Mouse (Mus musculus) MEL (cell line): ENCODE measurements around the gene Lin37. TPM values are rescaled to one million over a fixed set of nuclear protein-coding genes. Genes with fewer than 3 reads are reported as not detected.

Source experiments
- DNase-seq: peaks from one replicate; pipeline ENCODE4 v3.0.0; 2011; ENCODE audit warnings: low read depth, low spot score
- H3K27ac ChIP-seq: 2 replicates; pipeline ENCODE4 v1.5.1; 2012; ENCODE audit warnings: low read depth, mild to moderate bottlenecking, control low read depth, low read length, moderate library complexity; ENCODE audit not compliant: control insufficient read depth
- H3K27me3 ChIP-seq, 2 experiments: fragments of 150-350 bp in 1 of 2; sonication (generic) in 1 of 2; 2 replicates each; pipeline ENCODE4 v1.6.1; 2012; ENCODE audit warnings: low read length in 2 of 2, mild to moderate bottlenecking in 2 of 2, improper control_type of control experiment in 1 of 2, moderate library complexity in 1 of 2; ENCODE audit not compliant: insufficient read depth in 2 of 2, control insufficient read depth in 1 of 2
- H3K36me3 ChIP-seq, 2 experiments: 2 replicates each; pipeline ENCODE4 v1.6.1; 2012 to 2014; ENCODE audit warnings: low read length in 2 of 2, improper control_type of control experiment in 1 of 2, inconsistent platforms in 1 of 2, mild to moderate bottlenecking in 1 of 2; ENCODE audit not compliant: insufficient read depth in 2 of 2, control insufficient read depth in 1 of 2
- H3K4me1 ChIP-seq, 2 experiments: fragments of 150-350 bp in 1 of 2; sonication (generic) in 1 of 2; 2 replicates each; pipeline ENCODE4 v1.6.1; 2012; ENCODE audit warnings: low read length in 2 of 2, improper control_type of control experiment in 1 of 2, mild to moderate bottlenecking in 1 of 2; ENCODE audit not compliant: insufficient read depth in 2 of 2, control insufficient read depth in 1 of 2
- H3K4me3 ChIP-seq, 2 experiments: fragments of 150-350 bp in 1 of 2; sonication (generic) in 1 of 2; 2 replicates each; pipeline ENCODE4 v1.5.1; 2012; ENCODE audit warnings: low read depth in 2 of 2, low read length in 2 of 2, mild to moderate bottlenecking in 2 of 2, moderate library complexity in 2 of 2, control low read depth in 1 of 2, improper control_type of control experiment in 1 of 2; ENCODE audit not compliant: control insufficient read depth in 1 of 2, insufficient read depth in 1 of 2
- H3K79me2 ChIP-seq: 2 replicates; pipeline ENCODE4 v1.6.1; 2012; ENCODE audit warnings: mild to moderate bottlenecking, low read length, moderate library complexity; ENCODE audit not compliant: control insufficient read depth, poor library complexity, insufficient read depth
- H3K9ac ChIP-seq: 2 replicates; pipeline ENCODE4 v1.6.1; 2012; ENCODE audit warnings: low read depth, mild to moderate bottlenecking, control low read depth, low read length, moderate library complexity; ENCODE audit not compliant: control insufficient read depth, poor library complexity, severe bottlenecking
- H3K9me3 ChIP-seq: fragments of 150-350 bp; sonication (generic); replicated peaks from 2 replicates; pipeline ENCODE4 v1.6.1; 2012; ENCODE audit warnings: mild to moderate bottlenecking, low read length, improper control_type of control experiment, moderate library complexity; ENCODE audit not compliant: insufficient read depth
- BHLHE40 ChIP-seq: IDR thresholded peaks from 2 replicates; pipeline ENCODE4 v1.6.1; 2012; ENCODE audit warnings: low read depth, mild to moderate bottlenecking, inconsistent platforms, low read length, improper control_type of control experiment, borderline replicate concordance
- CHD1 ChIP-seq: IDR thresholded peaks from 2 replicates; pipeline ENCODE4 v1.6.1; 2012; ENCODE audit warnings: low read depth, mild to moderate bottlenecking, inconsistent platforms, low read length, improper control_type of control experiment
- CHD2 ChIP-seq: IDR thresholded peaks from 2 replicates; pipeline ENCODE4 v1.6.1; 2011; ENCODE audit warnings: low read length, improper control_type of control experiment
- CTCF ChIP-seq, 3 experiments: IDR thresholded peaks in 2 of 3; conservative IDR thresholded peaks in 1 of 3; 2 replicates each; pipeline ENCODE4 v1.5.1; 2011 to 2012; ENCODE audit warnings: low read length in 3 of 3, low read depth in 2 of 3, mild to moderate bottlenecking in 2 of 3, improper control_type of control experiment in 1 of 3, inconsistent platforms in 1 of 3, mixed read lengths in 1 of 3, moderate library complexity in 1 of 3; ENCODE audit not compliant: control insufficient read depth in 1 of 3, insufficient read depth in 1 of 3, poor library complexity in 1 of 3, severe bottlenecking in 1 of 3
- ELF1 ChIP-seq: IDR thresholded peaks from 2 replicates; pipeline ENCODE4 v1.6.1; 2014; ENCODE audit warnings: low read depth, mild to moderate bottlenecking, inconsistent platforms, low read length, improper control_type of control experiment, moderate library complexity
- EP300 ChIP-seq, 2 experiments: IDR thresholded peaks; 2 replicates each; pipeline ENCODE4 v1.6.1; 2011; ENCODE audit warnings: improper control_type of control experiment in 2 of 2, low read length in 2 of 2, low read depth in 1 of 2, mild to moderate bottlenecking in 1 of 2
- ETS1 ChIP-seq: IDR thresholded peaks from 2 replicates; pipeline ENCODE4 v1.6.1; 2012; ENCODE audit warnings: low read depth, mild to moderate bottlenecking, inconsistent platforms, low read length, improper control_type of control experiment, moderate library complexity
- HCFC1 ChIP-seq: IDR thresholded peaks from 2 replicates; pipeline ENCODE4 v1.6.1; 2012; ENCODE audit warnings: low read depth, mild to moderate bottlenecking, inconsistent platforms, low read length, improper control_type of control experiment, moderate library complexity
- KAT2A ChIP-seq: conservative IDR thresholded peaks from 2 replicates; pipeline ENCODE4 v1.6.1; 2012; ENCODE audit warnings: low read depth, low read length, improper control_type of control experiment, inconsistent platforms
- MAFK ChIP-seq: IDR thresholded peaks from 2 replicates; pipeline ENCODE4 v1.6.1; 2011; ENCODE audit warnings: low read depth, mild to moderate bottlenecking, low read length, improper control_type of control experiment, borderline replicate concordance
- MAX ChIP-seq: IDR thresholded peaks from 2 replicates; pipeline ENCODE4 v1.6.1; 2011; ENCODE audit warnings: low read length, improper control_type of control experiment
- MAZ ChIP-seq: IDR thresholded peaks from 2 replicates; pipeline ENCODE4 v1.6.1; 2012; ENCODE audit warnings: low read depth, mild to moderate bottlenecking, inconsistent platforms, low read length, improper control_type of control experiment
- MEF2A ChIP-seq: IDR thresholded peaks from 2 replicates; pipeline ENCODE4 v1.6.1; 2014; ENCODE audit warnings: low read depth, mild to moderate bottlenecking, inconsistent platforms, low read length, improper control_type of control experiment; ENCODE audit not compliant: poor library complexity, insufficient replicate concordance, severe bottlenecking; ENCODE audit errors: extremely low read depth
- MXI1 ChIP-seq: IDR thresholded peaks from 2 replicates; pipeline ENCODE4 v1.6.1; 2011; ENCODE audit warnings: mild to moderate bottlenecking, low read depth, low read length, improper control_type of control experiment
- MYC ChIP-seq: IDR thresholded peaks from 2 replicates; pipeline ENCODE4 v1.6.1; 2011; ENCODE audit warnings: low read depth, mild to moderate bottlenecking, low read length, improper control_type of control experiment, moderate library complexity
- NELFE ChIP-seq: IDR thresholded peaks from 2 replicates; pipeline ENCODE4 v1.6.1; 2011; ENCODE audit warnings: low read depth, low read length, improper control_type of control experiment
- POLR2A ChIP-seq, 2 experiments: IDR thresholded peaks; 2 replicates each; pipeline ENCODE4 v1.6.1; 2011 to 2012; ENCODE audit warnings: low read length in 2 of 2, mild to moderate bottlenecking in 2 of 2, control low read depth in 1 of 2, improper control_type of control experiment in 1 of 2, low read depth in 1 of 2, moderate library complexity in 1 of 2; ENCODE audit not compliant: control insufficient read depth in 1 of 2, insufficient read depth in 1 of 2, poor library complexity in 1 of 2
- POLR2AphosphoS2 ChIP-seq: IDR thresholded peaks from 2 replicates; pipeline ENCODE4 v1.6.1; 2011; ENCODE audit warnings: low read length, improper control_type of control experiment
- POLR2AphosphoS5 ChIP-seq: IDR thresholded peaks from 2 replicates; pipeline ENCODE4 v1.6.1; 2012; ENCODE audit warnings: low read depth, borderline replicate concordance, mild to moderate bottlenecking, inconsistent platforms, low read length, moderate library complexity, mixed read lengths
- SMC3 ChIP-seq: IDR thresholded peaks from 2 replicates; pipeline ENCODE4 v1.6.1; 2011; ENCODE audit warnings: low read depth, low read length, improper control_type of control experiment
- TBP ChIP-seq: IDR thresholded peaks from 2 replicates; pipeline ENCODE4 v1.8.0; 2011; ENCODE audit warnings: low read depth, low read length, improper control_type of control experiment
- TCF12 ChIP-seq: IDR thresholded peaks from 2 replicates; pipeline ENCODE4 v1.6.1; 2014; ENCODE audit warnings: low read depth, mild to moderate bottlenecking, inconsistent platforms, low read length, improper control_type of control experiment, moderate library complexity
- UBTF ChIP-seq: IDR thresholded peaks from 2 replicates; pipeline ENCODE4 v1.6.1; 2012; ENCODE audit warnings: low read depth, mild to moderate bottlenecking, inconsistent platforms, low read length, improper control_type of control experiment, moderate library complexity, borderline replicate concordance; ENCODE audit not compliant: insufficient read depth
- USF1 ChIP-seq: IDR thresholded peaks from 2 replicates; pipeline ENCODE4 v1.6.1; 2014; ENCODE audit warnings: low read depth, mild to moderate bottlenecking, inconsistent platforms, low read length, improper control_type of control experiment, moderate library complexity
- USF2 ChIP-seq, 2 experiments: IDR thresholded peaks; 2 replicates each; pipeline ENCODE4 v1.6.1; 2011 to 2012; ENCODE audit warnings: improper control_type of control experiment in 2 of 2, low read length in 2 of 2, borderline replicate concordance in 1 of 2, inconsistent platforms in 1 of 2, low read depth in 1 of 2, mild to moderate bottlenecking in 1 of 2; ENCODE audit not compliant: insufficient read depth in 1 of 2
- ZNF384 ChIP-seq: IDR thresholded peaks from 2 replicates; pipeline ENCODE4 v1.6.1; 2012; ENCODE audit warnings: low read depth, mild to moderate bottlenecking, inconsistent platforms, low read length, improper control_type of control experiment
- polyA plus RNA-seq, 2 experiments: library from polyadenylated mRNA; stranded (reverse) in 1 of 2; unstranded in 1 of 2; fragments of >175 nt in 1 of 2; fragments of >200 nt in 1 of 2; gene quantifications; 2 replicates each; pipeline versions ENCODE4 v1.2.1 to v1.2.4; 2012; ENCODE audit warnings: low replicate concordance in 2 of 2, low read depth in 1 of 2; ENCODE audit not compliant: insufficient read length in 2 of 2, insufficient read depth in 1 of 2, missing spikeins in 1 of 2
- total RNA-seq: library from RNA; depleted of rRNA; stranded (reverse); fragments of 300-350 nt; gene quantifications from 2 replicates; pipeline ENCODE4 v1.2.3, GENCODE M21; 2012

Lin37 gene
- total and polyA plus RNA-seq, 3 experiments: 10.9 to 49.8 TPM; not detected in 1

GRCm38 (mm10) chr7:30552102-30553020, 7.3 kb downstream of the Lin37 start, which contains the start of the genes Hspb6 and Proser3 (continued):
- TF ChIP-seq TBP: peak; percentile 97
- TF ChIP-seq ETS1: peak; percentile 27; the same call in 1 of the 2 replicates
- TF ChIP-seq HCFC1: peak; percentile 64
- TF ChIP-seq MEF2A: no peak
- TF ChIP-seq POLR2A (IDR thresholded peaks at IDR 0.05; ENCODE audit: control insufficient read depth in 1 of 2, insufficient read depth in 1 of 2, low read depth in 1 of 2, low read length in 2 of 2, poor library complexity in 1 of 2): peak; percentile 59 to 99
- no peak for TF ChIP-seq BHLHE40
- no peak for TF ChIP-seq CTCF (IDR thresholded peaks at IDR 0.05 in 2 of 3, conservative IDR thresholded peaks at IDR 0.05 in 1 of 3; ENCODE audit: control insufficient read depth in 1 of 3, insufficient read depth in 1 of 3, low read depth in 2 of 3, low read length in 3 of 3, poor library complexity in 1 of 3, severe bottlenecking in 1 of 3)
- peak; percentile 15; the same call in 1 of the 2 replicates for TF ChIP-seq ELF1
- TF ChIP-seq EP300 (IDR thresholded peaks at IDR 0.05; ENCODE audit: low read depth in 1 of 2, low read length in 2 of 2): no peak; a peak in 1 of 4 replicates
- peak; percentile 28; the same call in 1 of the 2 replicates for TF ChIP-seq CHD2
- no peak for TF ChIP-seq SMC3
- TF ChIP-seq NELFE: peak; percentile 99
- peak; percentile 47 for TF ChIP-seq MXI1
- TF ChIP-seq MAX: peak; percentile 38; the same call in 1 of the 2 replicates
- peak; percentile 40 for TF ChIP-seq TCF12
- TF ChIP-seq MAFK: no peak

DNA sequence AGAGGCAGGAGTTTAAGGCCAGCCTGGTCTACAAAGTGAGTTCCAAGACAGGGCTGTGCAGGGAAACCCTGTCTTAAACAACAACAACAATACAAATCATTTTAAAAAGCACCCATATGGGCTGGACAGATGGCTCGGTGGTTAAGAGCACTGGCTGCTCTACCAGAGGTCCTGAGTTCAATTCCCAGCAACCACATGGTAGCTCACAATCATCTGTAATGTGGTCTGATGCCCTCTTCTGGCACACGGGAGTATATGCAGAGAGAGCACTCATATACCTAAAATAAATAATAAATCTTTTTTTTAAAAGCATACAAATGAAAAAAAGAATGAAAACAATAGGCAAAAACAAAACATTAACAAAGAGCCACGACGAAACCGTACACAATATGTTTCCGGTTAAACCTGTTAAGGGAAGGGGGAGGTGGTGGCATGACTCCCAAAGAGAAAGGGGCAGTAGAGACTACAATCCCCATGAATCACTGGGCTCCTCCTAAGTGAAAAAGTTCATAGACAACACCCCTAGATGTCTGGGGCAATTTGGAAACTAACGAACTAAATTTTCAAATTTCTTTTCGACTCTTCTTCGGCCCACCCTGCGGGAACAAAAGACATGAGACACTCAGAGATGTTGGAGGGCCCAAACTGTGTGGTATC, 8.1 kb downstream of the Lin37 start:
- Histone ChIP-seq H3K36me3 (peaks cover 0 to 5% of the 10 kb centered on the region in 2 experiments; a peak in 2 of 4 replicates), H3K9me3 (no peaks in the 10 kb centered on the region), H3K9ac (peak overlapping the region; percentile 81), H3K27me3 (no peaks in the 10 kb centered on the region), H3K27ac (peak overlapping the region; percentile 93), H3K4me3 (peak overlapping the region; percentile 48 to 71), H3K4me1 (peaks cover 0 to 5% of the 10 kb centered on the region in 2 experiments; a peak in 1 of 4 replicates), H3K79me2 (peaks cover 2% of the 10 kb centered on the region; the same call in 1 of the 2 replicates)
- peak; percentile 89 for DNase-seq
- TF ChIP-seq USF1: 0 out of 2 replicates have a peak, but pooled peaks have one; percentile 20
- peak; percentile 76 for TF ChIP-seq KAT2A
- peak; percentile 53 for TF ChIP-seq MXI1
- TF ChIP-seq MAZ: no peak
- no peak for TF ChIP-seq ETS1
- no peak for TF ChIP-seq CHD1
- no peak for TF ChIP-seq MAFK
- no peak for TF ChIP-seq EP300 (IDR thresholded peaks at IDR 0.05; ENCODE audit: low read depth in 1 of 2, low read length in 2 of 2)
- TF ChIP-seq BHLHE40: no peak
- no peak for TF ChIP-seq POLR2AphosphoS2
- peak in 2 of 3 experiments; percentile 25 to 45; a peak in 4 of 6 replicates for TF ChIP-seq CTCF (IDR thresholded peaks at IDR 0.05 in 2 of 3, conservative IDR thresholded peaks at IDR 0.05 in 1 of 3; ENCODE audit: control insufficient read depth in 1 of 3, insufficient read depth in 1 of 3, low read depth in 2 of 3, low read length in 3 of 3, poor library complexity in 1 of 3, severe bottlenecking in 1 of 3)
- TF ChIP-seq ELF1: 0 out of 2 replicates have a peak, but pooled peaks have one; percentile 4
- no peak for TF ChIP-seq UBTF
- no peak for TF ChIP-seq NELFE
- no peak for TF ChIP-seq POLR2AphosphoS5
- TF ChIP-seq USF2 (IDR thresholded peaks at IDR 0.05; ENCODE audit: borderline replicate concordance in 1 of 2, insufficient read depth in 1 of 2, low read depth in 1 of 2, low read length in 2 of 2): no peak
- peak; percentile 36; the same call in 1 of the 2 replicates for TF ChIP-seq ZNF384
- TF ChIP-seq MEF2A: no peak
- peak; percentile 89 for TF ChIP-seq MYC
- no peak for TF ChIP-seq POLR2A (IDR thresholded peaks at IDR 0.05; ENCODE audit: control insufficient read depth in 1 of 2, insufficient read depth in 1 of 2, low read depth in 1 of 2, low read length in 2 of 2, poor library complexity in 1 of 2)
- TF ChIP-seq SMC3: peak; percentile 26; the same call in 1 of the 2 replicates
- peak; percentile 87 for TF ChIP-seq TBP
